8 mouse cellular contexts compared by ENCODE assay signal in the genomic region with DNA sequence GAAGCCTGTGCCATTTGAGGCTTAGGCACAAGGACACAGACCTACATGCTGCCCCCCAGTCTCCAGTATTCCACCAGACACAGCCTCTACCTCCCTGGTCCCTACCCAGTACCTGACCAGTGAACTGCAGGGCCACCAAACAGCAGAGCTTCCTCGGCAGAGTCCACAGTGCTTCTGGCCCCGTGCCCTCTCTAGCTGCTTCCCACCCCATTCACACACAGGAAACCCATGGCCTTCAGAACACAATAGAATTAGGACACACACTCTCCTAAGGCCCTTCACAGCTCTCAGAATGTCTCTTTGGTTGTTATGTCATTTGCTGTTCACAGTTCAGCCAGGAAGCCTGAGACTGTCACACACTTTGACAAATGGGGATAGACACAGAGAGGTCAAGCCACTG. TPM values are rescaled to one million over a fixed set of nuclear protein-coding genes. Genes with fewer than 3 reads are reported as not detected.
DNase-seq lines count a peak whose midpoint lies in the region; ATAC-seq and TF ChIP-seq lines count a peak whose summit lies in the region.

TSS of gene Igf2 (minus strand) at position 158 of the 400 bp plus-strand sequence.

- no peak within 1 kb of the TSS for H3K4me2 ChIP-seq in hindbrain, embryonic 16.5 days (ENCODE audit: low read length)
- peak within 1 kb of the TSS; percentile 66; the same call in 1 of the 2 replicates for H3K4me2 ChIP-seq in limb, embryonic 12.5 days
- no peak within 1 kb of the TSS for H3K4me2 ChIP-seq in stomach, embryonic 16.5 days (ENCODE audit: low read depth, low read length)

- H3K27me3 ChIP-seq in testis, adult 2 months (ENCODE audit: control insufficient read depth, insufficient read depth, low read length), result peaks cover 2% of the 10 kb centered on the region; the same call in 1 of the 2 replicates
- peaks cover 36% of the 10 kb centered on the region for H3K27me3 ChIP-seq in hindbrain, embryonic 16.5 days (replicated peaks; ENCODE audit: control insufficient read depth, insufficient read depth, low read length)
- peaks cover 52% of the 10 kb centered on the region for H3K27me3 ChIP-seq in limb, embryonic 12.5 days
- H3K27me3 ChIP-seq in stomach, embryonic 16.5 days (ENCODE audit: control insufficient read depth, insufficient read depth, low read length), result peaks cover 41% of the 10 kb centered on the region

- no peak for TF ChIP-seq CTCF in testis, adult 2 months (IDR thresholded peaks at IDR 0.05; ENCODE audit: control insufficient read depth, insufficient read depth, insufficient replicate concordance, low read depth, low read length)

- H3K36me3 ChIP-seq in testis, adult 2 months (ENCODE audit: control insufficient read depth, insufficient read depth, low read length), result no peaks in the 10 kb centered on the region
- H3K36me3 ChIP-seq in hindbrain, embryonic 16.5 days (ENCODE audit: control insufficient read depth, insufficient read depth, low read length), result no peaks in the 10 kb centered on the region
- H3K36me3 ChIP-seq in limb, embryonic 12.5 days, result peaks cover 43% of the 10 kb centered on the region
- peaks cover 7% of the 10 kb centered on the region; the same call in 1 of the 2 replicates for H3K36me3 ChIP-seq in stomach, embryonic 16.5 days (ENCODE audit: control insufficient read depth, insufficient read depth, low read length)

- no peak within 1 kb of the TSS for H3K9ac ChIP-seq in hindbrain, embryonic 16.5 days (ENCODE audit: low read depth, low read length)
- 0 out of 2 replicates have a peak within 1 kb of the TSS, but pooled peaks have one; percentile 96 for H3K9ac ChIP-seq in limb, embryonic 12.5 days (replicated peaks)
- no peak within 1 kb of the TSS for H3K9ac ChIP-seq in stomach, embryonic 16.5 days (ENCODE audit: low read length)

- H3K27ac ChIP-seq in testis, adult 2 months (ENCODE audit: control insufficient read depth, insufficient read depth, low read depth, low read length), result no peak within 1 kb of the TSS
- no peak within 1 kb of the TSS for H3K27ac ChIP-seq in hindbrain, embryonic 16.5 days (ENCODE audit: low read depth, low read length)
- peak within 1 kb of the TSS; percentile 50; the same call in 1 of the 2 replicates for H3K27ac ChIP-seq in limb, embryonic 12.5 days
- peak within 1 kb of the TSS; percentile 10; the same call in 1 of the 2 replicates for H3K27ac ChIP-seq in stomach, embryonic 16.5 days (ENCODE audit: low read length)

- no peak for TF ChIP-seq POLR2A in testis, adult 2 months (IDR thresholded peaks at IDR 0.05; ENCODE audit: control insufficient read depth, low read depth, low read length)

- no peak within 1 kb of the TSS for H3K4me3 ChIP-seq in testis, adult 2 months (ENCODE audit: control insufficient read depth, low read depth, low read length)
- no peak within 1 kb of the TSS for H3K4me3 ChIP-seq in hindbrain, embryonic 16.5 days (ENCODE audit: low read length)
- 0 out of 2 replicates have a peak within 1 kb of the TSS, but pooled peaks have one; percentile 7 for H3K4me3 ChIP-seq in limb, embryonic 12.5 days (replicated peaks)
- H3K4me3 ChIP-seq in stomach, embryonic 16.5 days (replicated peaks; ENCODE audit: low read length), result no peak within 1 kb of the TSS

- DNase-seq in testis, postnatal 14 days (ENCODE audit: low spot score), result no peak
- no peak for DNase-seq in gastrocnemius, postnatal 14 days
- no peak for DNase-seq in retina, embryonic 14.5 days (ENCODE audit: low spot score)

- peaks cover 6% of the 10 kb centered on the region for H3K4me1 ChIP-seq in testis, adult 2 months (ENCODE audit: control insufficient read depth, insufficient read depth, low read length)
- H3K4me1 ChIP-seq in hindbrain, embryonic 16.5 days (ENCODE audit: control insufficient read depth, insufficient read depth, low read depth, low read length), result peaks cover 3% of the 10 kb centered on the region; the same call in 1 of the 2 replicates
- peaks cover 19% of the 10 kb centered on the region for H3K4me1 ChIP-seq in limb, embryonic 12.5 days (replicated peaks)
- H3K4me1 ChIP-seq in stomach, embryonic 16.5 days (ENCODE audit: control insufficient read depth, insufficient read depth, low read length), result no peaks in the 10 kb centered on the region

- intact Hi-C loops in gastrocnemius, postnatal 14 days (cut with DNase I; ENCODE audit: low total_unique reads), result no loop called here

- 61% methylated on average over 2 of the region's 2 CpGs for WGBS in hindbrain, embryonic 16.5 days
- 82% methylated on average over 2 of the region's 2 CpGs for WGBS in limb, embryonic 12.5 days
- WGBS in stomach, embryonic 16.5 days, result 66% methylated on average over 2 of the region's 2 CpGs

- no peaks in the 10 kb centered on the region; the same call in 1 of the 2 replicates for H3K9me3 ChIP-seq in hindbrain, embryonic 16.5 days (ENCODE audit: control insufficient read depth, low read length)
- peaks cover 37% of the 10 kb centered on the region for H3K9me3 ChIP-seq in limb, embryonic 12.5 days
- H3K9me3 ChIP-seq in stomach, embryonic 16.5 days (replicated peaks; ENCODE audit: control insufficient read depth, low read length), result peaks cover 24% of the 10 kb centered on the region

- ATAC-seq in hindbrain, embryonic 16.5 days, result no peak
- ATAC-seq in limb, embryonic 12.5 days (ENCODE audit: insufficient number of reproducible peaks, insufficient read depth, low FRiP score, low TSS enrichment, low read depth), result no peak
- no peak; the same call in 1 of the 2 replicates for ATAC-seq in stomach, embryonic 16.5 days (ENCODE audit: insufficient read depth, low FRiP score)
- no peak for ATAC-seq in megakaryocyte, adult 5-6 weeks (ENCODE audit: poor library complexity, severe bottlenecking)

RNA-seq across cellular contexts. Expression of gene Igf2, which starts in this region (rescaled TPM):
- polyA plus RNA-seq in testis, adult 2 months (2012; rRNA removed), result 6.9 and 10.7 TPM in 2 replicates
- 1,000 to 10,000 TPM; 2,828 to 3,358 TPM for total RNA-seq in gastrocnemius, postnatal 14 days (2021)
- polyA plus RNA-seq in hindbrain, embryonic 16.5 days (2015; fragmentation: Nextera tagmentation; extraction: Ambion mirVana), result 157 and 172 TPM in 2 replicates
- 815 and 938 TPM in 2 replicates for polyA plus RNA-seq in limb, embryonic 12.5 days (2016; fragmentation: Nextera tagmentation; extraction: Ambion mirVana)
- polyA plus RNA-seq in stomach, embryonic 16.5 days (2015; fragmentation: Nextera tagmentation; extraction: Ambion mirVana), result 669 and 788 TPM in 2 replicates
- total RNA-seq in megakaryocyte, adult 5-6 weeks (2015), result 0.05 TPM in 1 of 2 replicates, not detected in the other
- total RNA-seq in megakaryocyte, adult 5-6 weeks (2017), result not detected in 2 replicates

Comparison
In these comparisons a context has a peak if more than half of its experiments do, and no peak if none do; other contexts are left out.
1. RNA of gene Igf2 (total RNA-seq): 2,828 to 3,358 TPM in gastrocnemius, postnatal 14 days; 0.05 TPM in megakaryocyte, adult 5-6 weeks; every median in the first group is over 1,000 times any median in the second.
2. RNA of gene Igf2 (polyA plus RNA-seq): 815 to 938 TPM in limb, embryonic 12.5 days, 669 to 788 TPM in stomach, embryonic 16.5 days and 157 to 172 TPM in hindbrain, embryonic 16.5 days; 6.9 to 10.7 TPM in testis, adult 2 months; every median in the first group is over 10 times any median in the second.
3. H3K27ac ChIP-seq: peak in limb, embryonic 12.5 days (single experiment) and stomach, embryonic 16.5 days (single experiment); none in testis, adult 2 months (single experiment) and hindbrain, embryonic 16.5 days (single experiment).